Mouse (Mus musculus) forebrain, embryonic 11.5 days (tissue): ENCODE measurements at regions not wholly inside any gene's neighbourhood (a gene's known extent, or its start where the extent isn't known, plus 50 kb on each side); places are given as distances from the start of the nearest gene placed in this dataset.

ENCODE experiments used
- ATAC-seq: fragments of 200-750 bp; cut with Nextera tagmentation; replicated peaks from 2 replicates; pipeline ENCODE4 v1.8.0; 2017; ENCODE audit warnings: moderate TSS enrichment; ENCODE audit not compliant: low FRiP score
- DNase-seq: peaks from one replicate; pipeline ENCODE4 v3.0.0-alpha.2; 2017; ENCODE audit warnings: low spot score
- H3K27ac ChIP-seq: fragments of 300-500 bp; sonication (generic); 2 replicates; pipeline ENCODE4 v1.5.1; 2014; ENCODE audit warnings: low read depth, low read length
- H3K27me3 ChIP-seq: fragments of 300-500 bp; sonication (generic); 2 replicates; pipeline ENCODE4 v1.6.1; 2014; ENCODE audit warnings: mild to moderate bottlenecking, low read length, mixed read lengths; ENCODE audit not compliant: control insufficient read depth, insufficient read depth
- H3K36me3 ChIP-seq: fragments of 300-500 bp; sonication (generic); 2 replicates; pipeline ENCODE4 v1.6.1; 2014; ENCODE audit warnings: mild to moderate bottlenecking, low read length, moderate library complexity, mixed read lengths; ENCODE audit not compliant: control insufficient read depth, insufficient read depth
- H3K4me1 ChIP-seq: fragments of 300-500 bp; sonication (generic); replicated peaks from 2 replicates; pipeline ENCODE4 v1.6.1; 2014; ENCODE audit warnings: low read length, mixed read lengths; ENCODE audit not compliant: control insufficient read depth, insufficient read depth
- H3K4me2 ChIP-seq: fragments of 300-500 bp; sonication (generic); 2 replicates; pipeline ENCODE4 v1.6.1; 2014; ENCODE audit warnings: low read depth, mild to moderate bottlenecking, low read length, moderate library complexity, mixed read lengths; ENCODE audit not compliant: severe bottlenecking
- H3K4me3 ChIP-seq: fragments of 300-500 bp; sonication (generic); 2 replicates; pipeline ENCODE4 v1.5.1; 2014; ENCODE audit warnings: low read depth, low read length
- H3K9ac ChIP-seq: fragments of 300-500 bp; sonication (generic); 2 replicates; pipeline ENCODE4 v1.6.1; 2014; ENCODE audit warnings: low read length
- H3K9me3 ChIP-seq: fragments of 300-500 bp; sonication (generic); 2 replicates; pipeline ENCODE4 v1.6.1; 2016; ENCODE audit warnings: low read length, mixed read lengths; ENCODE audit not compliant: control insufficient read depth
- WGBS: fragments of 180-500 bp; shearing (Covaris S2); extraction: QIAGEN DNeasy Blood & Tissue Kit; methylation state at CpG from one replicate; pipeline ENCODE4 v1.1.7; 2014; 5-methylcytosine and 5-hydroxymethylcytosine counted together

GRCm38 (mm10) chr8:53749263-53749662, 110.4 kb upstream of the Neil3 start:
- ATAC-seq (no peak), DNase-seq (no peak)
- Histone ChIP-seq H3K27ac (no peak overlapping the region), H3K9me3 (no peaks in the 10 kb centered on the region), H3K4me3 (no peak overlapping the region), H3K4me2 (no peak overlapping the region), H3K36me3 (no peaks in the 10 kb centered on the region), H3K27me3 (no peaks in the 10 kb centered on the region), H3K9ac (no peak overlapping the region), H3K4me1 (no peaks in the 10 kb centered on the region)
- WGBS: 32% methylated on average over 4 of the region's 4 CpGs

- Histone ChIP-seq H3K36me3 (no peaks in the 10 kb centered on the region), H3K9me3 (no peaks in the 10 kb centered on the region)
- no peak for DNase-seq
Measured at GRCm38 (mm10) chr8:53769211-53769610, 130.3 kb upstream of the Neil3 start.

GRCm38 (mm10) chr8:53775511-53775910, 136.6 kb upstream of the Neil3 start:
- no peak overlapping the region for H3K27ac ChIP-seq
- no peak overlapping the region for H3K4me2 ChIP-seq
- no peaks in the 10 kb centered on the region for H3K9me3 ChIP-seq
- DNase-seq (no peak), ATAC-seq (no peak)
- H3K9ac ChIP-seq: no peak overlapping the region
- no peaks in the 10 kb centered on the region for H3K4me1 ChIP-seq
- H3K36me3 ChIP-seq: no peaks in the 10 kb centered on the region
- no peaks in the 10 kb centered on the region for H3K27me3 ChIP-seq
- H3K4me3 ChIP-seq: no peak overlapping the region

More at GRCm38 (mm10) chr8:53769211-53769610, 130.3 kb upstream of the Neil3 start:
- H3K4me2 ChIP-seq: no peak overlapping the region
- no peak overlapping the region for H3K27ac ChIP-seq
- no peak for ATAC-seq
- H3K4me1 ChIP-seq: no peaks in the 10 kb centered on the region
- H3K4me3 ChIP-seq: no peak overlapping the region
- no peaks in the 10 kb centered on the region for H3K27me3 ChIP-seq
- no peak overlapping the region for H3K9ac ChIP-seq

GRCm38 (mm10) chr8:53780886-53781285, 142.0 kb upstream of the Neil3 start:
- DNase-seq (no peak), ATAC-seq (no peak)
- Histone ChIP-seq H3K9ac (no peak overlapping the region), H3K27ac (no peak overlapping the region), H3K36me3 (no peaks in the 10 kb centered on the region), H3K27me3 (no peaks in the 10 kb centered on the region), H3K4me2 (no peak overlapping the region), H3K4me3 (no peak overlapping the region), H3K9me3 (no peaks in the 10 kb centered on the region), H3K4me1 (no peaks in the 10 kb centered on the region)
- WGBS: 85% methylated on average over 2 of the region's 2 CpGs

GRCm38 (mm10) chr8:53781885-53782284, 143.0 kb upstream of the Neil3 start:
- Histone ChIP-seq H3K27ac (no peak overlapping the region), H3K9ac (no peak overlapping the region), H3K9me3 (no peaks in the 10 kb centered on the region), H3K4me2 (no peak overlapping the region), H3K4me1 (no peaks in the 10 kb centered on the region), H3K4me3 (no peak overlapping the region), H3K36me3 (no peaks in the 10 kb centered on the region), H3K27me3 (no peaks in the 10 kb centered on the region)
- WGBS: 82% methylated on average over 4 of the region's 4 CpGs
- ATAC-seq (no peak), DNase-seq (no peak)

GRCm38 (mm10) chr8:53788202-53788601, 149.3 kb upstream of the Neil3 start:
- Histone ChIP-seq H3K36me3 (no peaks in the 10 kb centered on the region), H3K27me3 (no peaks in the 10 kb centered on the region), H3K9me3 (no peaks in the 10 kb centered on the region), H3K4me3 (no peak overlapping the region), H3K9ac (no peak overlapping the region), H3K4me2 (no peak overlapping the region), H3K4me1 (no peaks in the 10 kb centered on the region), H3K27ac (no peak overlapping the region)
- WGBS: 80% methylated on average over 1 of the region's 1 CpGs
- ATAC-seq (no peak), DNase-seq (no peak)

- Histone ChIP-seq H3K4me2 (no peak overlapping the region), H3K9ac (no peak overlapping the region), H3K4me1 (no peaks in the 10 kb centered on the region), H3K36me3 (no peaks in the 10 kb centered on the region), H3K9me3 (no peaks in the 10 kb centered on the region), H3K27ac (no peak overlapping the region), H3K4me3 (no peak overlapping the region), H3K27me3 (no peaks in the 10 kb centered on the region)
- DNase-seq (no peak), ATAC-seq (no peak)
- 84% methylated on average over 1 of the region's 1 CpGs for WGBS
Measured at GRCm38 (mm10) chr8:53821148-53821547, 182.3 kb upstream of the Neil3 start.

GRCm38 (mm10) chr8:53827395-53827794, 188.5 kb upstream of the Neil3 start:
- Histone ChIP-seq H3K4me1 (no peaks in the 10 kb centered on the region), H3K4me2 (no peak overlapping the region), H3K27ac (no peak overlapping the region), H3K9ac (no peak overlapping the region), H3K27me3 (no peaks in the 10 kb centered on the region), H3K36me3 (no peaks in the 10 kb centered on the region), H3K9me3 (no peaks in the 10 kb centered on the region), H3K4me3 (no peak overlapping the region)
- 93% methylated on average over 1 of the region's 1 CpGs for WGBS
- DNase-seq: no peak
- ATAC-seq: no peak

- ATAC-seq (no peak), DNase-seq (no peak)
- Histone ChIP-seq H3K9me3 (no peaks in the 10 kb centered on the region), H3K27ac (no peak overlapping the region), H3K9ac (no peak overlapping the region), H3K36me3 (no peaks in the 10 kb centered on the region), H3K27me3 (no peaks in the 10 kb centered on the region), H3K4me3 (no peak overlapping the region), H3K4me2 (no peak overlapping the region), H3K4me1 (no peaks in the 10 kb centered on the region)
Measured at GRCm38 (mm10) chr8:53847821-53848220, 209.0 kb upstream of the Neil3 start.
